Mouse (Mus musculus) kidney, adult 8-10 months (tissue): ENCODE results near the gene Bicdl1.
A peak's percentile ranks its signal among the peaks of the same experiment; 100 is the strongest.

Source experiments
- DNase-seq, 2 experiments: peaks; one replicate each; pipeline ENCODE4 v3.0.0; 2022

Bicdl1 gene

DNA sequence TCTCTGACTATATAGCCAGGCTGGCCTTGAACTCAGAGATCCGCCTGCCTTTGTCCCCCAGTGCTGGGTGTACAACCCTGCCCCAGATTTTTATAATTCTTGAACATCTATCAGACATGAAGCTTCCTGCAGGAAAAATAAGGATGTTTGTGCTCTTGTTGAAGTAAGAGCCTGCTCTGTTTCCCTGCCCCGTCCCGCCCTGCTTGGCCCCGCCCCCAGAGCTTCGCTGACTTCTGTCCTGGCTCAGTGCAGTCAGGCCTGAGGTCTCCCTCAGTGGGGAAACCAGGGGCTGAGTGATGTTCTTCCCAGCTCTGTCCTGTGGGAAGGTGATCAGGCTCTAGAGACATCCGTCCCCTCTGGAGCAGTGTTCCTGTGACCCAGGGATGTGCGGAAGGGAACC, 108.7 kb downstream of the Bicdl1 start:
- DNase-seq: no peak

DNA sequence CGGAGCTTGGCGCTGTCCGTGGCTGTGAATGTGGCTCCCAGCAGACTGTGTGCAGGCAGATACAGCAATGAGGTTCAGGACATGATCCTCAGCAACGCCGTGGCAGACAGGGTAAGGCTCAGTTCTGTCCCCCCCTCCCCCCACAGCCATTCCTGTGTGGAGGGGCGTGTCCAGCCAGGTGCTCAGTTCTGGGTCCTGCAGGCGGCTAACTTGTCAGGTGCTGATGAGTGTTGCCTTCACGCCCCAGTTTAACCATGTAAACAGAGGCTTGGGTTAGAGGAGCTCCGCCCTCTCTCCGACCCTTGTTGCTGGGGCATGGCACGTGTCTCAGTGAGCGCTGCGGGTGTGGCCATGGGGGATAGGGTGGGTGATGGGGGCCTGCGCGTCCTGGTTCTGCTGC, 111.7 kb downstream of the Bicdl1 start:
- no peak for DNase-seq

DNA sequence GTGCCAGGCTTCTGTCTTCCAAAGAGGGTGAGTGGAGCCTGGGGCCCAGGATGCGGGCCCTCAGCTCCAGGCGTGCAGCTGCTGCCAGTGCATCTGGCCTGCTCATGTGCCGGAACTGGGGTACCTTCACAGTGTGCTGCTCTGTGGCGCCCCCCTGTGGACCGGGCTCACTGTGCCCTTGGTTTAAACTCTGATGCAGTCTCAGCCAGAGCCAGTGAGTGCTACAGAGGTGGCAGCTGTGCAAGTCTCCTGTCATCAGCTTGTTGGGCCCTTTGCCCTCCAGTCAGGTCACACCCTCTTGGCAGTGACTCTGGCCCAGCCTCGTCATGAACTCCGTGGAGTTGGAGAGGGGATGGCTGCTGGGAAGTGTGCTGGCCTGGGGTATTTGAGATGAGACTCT, 116.5 kb downstream of the Bicdl1 start:
- peak in 1 of 2 experiments; percentile 57 for DNase-seq

DNA sequence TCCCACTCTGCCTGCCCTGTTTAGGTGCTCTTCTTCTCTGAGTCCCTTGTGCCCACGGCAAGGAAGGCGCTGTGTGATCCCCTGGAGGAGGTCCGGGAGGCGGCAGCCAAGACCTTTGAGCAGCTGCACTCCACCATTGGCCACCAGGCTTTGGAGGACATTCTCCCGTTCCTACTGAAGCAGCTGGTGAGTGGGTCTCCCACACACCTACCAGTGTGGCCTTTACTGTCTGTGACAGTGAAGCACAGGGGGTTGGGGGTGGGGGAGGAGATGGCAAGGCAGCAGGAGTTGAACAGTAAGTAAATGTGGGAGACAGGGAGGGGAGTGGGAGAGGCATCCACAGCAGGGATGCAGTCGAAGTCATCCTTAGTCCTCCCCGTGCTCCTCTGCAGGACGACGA, 118.1 kb downstream of the Bicdl1 start:
- no peak for DNase-seq

DNA sequence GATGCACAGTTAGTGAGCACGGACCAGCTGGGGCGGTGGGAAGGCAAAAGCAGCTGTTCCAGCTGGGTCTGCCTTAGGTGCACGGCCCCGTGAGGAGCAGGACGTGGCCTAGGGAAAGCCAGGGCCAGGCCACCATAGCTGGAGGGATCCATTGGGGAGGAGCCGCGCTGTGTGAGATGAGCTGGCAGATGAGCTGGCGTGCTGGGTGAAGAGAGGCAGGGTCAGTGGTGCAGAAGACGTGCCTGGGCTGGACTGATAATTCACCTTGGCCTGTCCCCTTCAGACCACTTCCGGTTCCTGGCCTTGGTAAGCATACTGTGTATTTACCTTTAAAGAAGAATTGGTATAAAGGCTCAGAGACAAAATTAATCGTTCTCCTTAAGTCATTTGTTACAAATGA, 119.9 kb downstream of the Bicdl1 start:
- no peak for DNase-seq

DNA sequence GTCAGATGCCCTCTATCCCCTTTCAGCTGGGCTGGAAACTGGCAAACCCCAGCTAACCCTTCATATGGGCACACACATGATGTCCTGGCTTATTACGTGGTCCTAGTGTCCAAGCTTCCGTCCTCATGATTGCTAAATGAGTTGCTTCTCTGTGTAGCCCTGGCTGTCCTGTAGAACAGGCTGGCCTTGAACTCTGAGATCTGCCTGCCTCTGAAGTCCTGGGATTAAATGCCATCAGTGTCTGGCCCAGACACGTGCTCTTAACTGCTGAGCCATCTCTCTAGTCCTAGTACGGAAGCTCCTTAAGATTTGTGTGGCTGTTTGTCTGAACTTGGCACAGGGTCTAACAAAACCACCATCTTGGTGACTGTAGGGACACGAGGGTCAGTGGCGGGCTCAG, 127.9 kb downstream of the Bicdl1 start:
- no peak for DNase-seq
